Mouse (Mus musculus) midbrain, postnatal 0 days (tissue): ENCODE measurements at regions not wholly inside any gene's neighbourhood (a gene's known extent, or its start where the extent isn't known, plus 50 kb on each side); places are given as distances from the start of the nearest gene placed in this dataset.

ENCODE experiments used
- ATAC-seq: fragments of 200-750 bp; cut with Nextera tagmentation; 2 replicates; pipeline ENCODE4 v1.8.0; 2017; ENCODE audit warnings: moderate number of reproducible peaks, mild to moderate bottlenecking, moderate TSS enrichment, moderate library complexity; ENCODE audit not compliant: low FRiP score
- DNase-seq: peaks from one replicate; pipeline ENCODE4 v3.0.0-alpha.2; 2015; ENCODE audit warnings: low spot score
- H3K27ac ChIP-seq: fragments of 300-500 bp; sonication (generic); 2 replicates; pipeline ENCODE4 v1.5.1; 2014; ENCODE audit warnings: low read depth, mild to moderate bottlenecking, low read length, mixed read lengths
- H3K27me3 ChIP-seq: fragments of 300-500 bp; sonication (generic); 2 replicates; pipeline ENCODE4 v1.6.1; 2014; ENCODE audit warnings: low read length, control low read depth, mixed read lengths; ENCODE audit not compliant: insufficient read depth
- H3K36me3 ChIP-seq: fragments of 300-500 bp; sonication (generic); 2 replicates; pipeline ENCODE4 v1.6.1; 2014; ENCODE audit warnings: low read length, control low read depth, mixed read lengths; ENCODE audit not compliant: insufficient read depth
- H3K4me1 ChIP-seq: fragments of 300-500 bp; sonication (generic); 2 replicates; pipeline ENCODE4 v1.6.1; 2014; ENCODE audit warnings: mild to moderate bottlenecking, control low read depth, antibody characterized with exemption, low read length, mixed read lengths; ENCODE audit not compliant: insufficient read depth
- H3K4me2 ChIP-seq: fragments of 300-500 bp; sonication (generic); 2 replicates; pipeline ENCODE4 v1.6.1; 2014; ENCODE audit warnings: low read depth, mild to moderate bottlenecking, low read length, mixed read lengths; ENCODE audit not compliant: poor library complexity, severe bottlenecking
- H3K4me3 ChIP-seq: fragments of 300-500 bp; sonication (generic); 2 replicates; pipeline ENCODE4 v1.5.1; 2014; ENCODE audit warnings: low read depth, mild to moderate bottlenecking, low read length, moderate library complexity
- H3K9ac ChIP-seq: fragments of 300-500 bp; sonication (generic); replicated peaks from 2 replicates; pipeline ENCODE4 v1.6.1; 2014; ENCODE audit warnings: mild to moderate bottlenecking, low read length, moderate library complexity, mixed read lengths; ENCODE audit not compliant: poor library complexity, severe bottlenecking
- H3K9me3 ChIP-seq: fragments of 300-500 bp; sonication (generic); 2 replicates; pipeline ENCODE4 v1.6.1; 2016; ENCODE audit warnings: low read length, control low read depth
- CTCF ChIP-seq: IDR thresholded peaks from 2 replicates; pipeline ENCODE4 v1.5.1; 2016; ENCODE audit warnings: antibody characterized with exemption, mild to moderate bottlenecking
- WGBS: fragments of 180-500 bp; shearing (Covaris S2); extraction: QIAGEN DNeasy Blood & Tissue Kit; methylation state at CpG from one replicate; pipeline ENCODE4 v1.1.7; 2014; 5-methylcytosine and 5-hydroxymethylcytosine counted together

GRCm38 (mm10) chr1:77637025-77637424 lies 122.1 kb upstream of the Epha4 start:
- WGBS = 88% methylated on average over 3 of the region's 3 CpGs
- Histone ChIP-seq H3K4me3 (no peak overlapping the region), H3K9me3 (no peaks in the 10 kb centered on the region), H3K9ac (no peak overlapping the region), H3K36me3 (no peaks in the 10 kb centered on the region), H3K27me3 (no peaks in the 10 kb centered on the region), H3K4me2 (no peak overlapping the region), H3K4me1 (no peaks in the 10 kb centered on the region), H3K27ac (no peak overlapping the region)
- ATAC-seq = no peak
- no peak for TF ChIP-seq CTCF
- no peak for DNase-seq

GRCm38 (mm10) chr1:77629496-77630281 lies 114.8 kb upstream of the Epha4 start:
- WGBS = 17% methylated on average over 9 of the region's 9 CpGs
- 0 out of 2 replicates have a peak, but pooled peaks have one; percentile 23 for ATAC-seq

GRCm38 (mm10) chr1:77628861-77629260 lies 114.0 kb upstream of the Epha4 start:
- whole genome bisulfite sequencing = 21% methylated on average over 4 of the region's 4 CpGs
- no peaks in the 10 kb centered on the region for H3K36me3 ChIP-seq
- H3K4me3 ChIP-seq = no peak overlapping the region
- no peak for TF ChIP-seq CTCF
- no peaks in the 10 kb centered on the region for H3K4me1 ChIP-seq
- ATAC-seq = no peak
- no peak for DNase-seq
- no peaks in the 10 kb centered on the region for H3K9me3 ChIP-seq
- H3K4me2 ChIP-seq = no peak overlapping the region
- no peaks in the 10 kb centered on the region for H3K27me3 ChIP-seq
- no peak overlapping the region for H3K9ac ChIP-seq
- no peak overlapping the region for H3K27ac ChIP-seq

More at GRCm38 (mm10) chr1:77629496-77630281, 114.8 kb upstream of the Epha4 start:
- H3K9ac ChIP-seq = no peak overlapping the region
- DNase-seq = peak; percentile 43
- H3K4me2 ChIP-seq = no peak overlapping the region
- no peaks in the 10 kb centered on the region for H3K4me1 ChIP-seq
- no peak for TF ChIP-seq CTCF
- no peaks in the 10 kb centered on the region for H3K27me3 ChIP-seq
- no peaks in the 10 kb centered on the region for H3K36me3 ChIP-seq
- no peak overlapping the region for H3K4me3 ChIP-seq
- H3K9me3 ChIP-seq = no peaks in the 10 kb centered on the region
- H3K27ac ChIP-seq = no peak overlapping the region

- no peak for TF ChIP-seq CTCF
- no peak overlapping the region for H3K9ac ChIP-seq
- no peak overlapping the region for H3K4me2 ChIP-seq
- no peaks in the 10 kb centered on the region for H3K27me3 ChIP-seq
- H3K4me3 ChIP-seq = no peak overlapping the region
- DNase-seq (no peak), ATAC-seq (no peak)
- 35% methylated on average over 8 of the region's 8 CpGs for WGBS
- no peaks in the 10 kb centered on the region for H3K4me1 ChIP-seq
- no peak overlapping the region for H3K27ac ChIP-seq
- no peaks in the 10 kb centered on the region for H3K36me3 ChIP-seq
- no peaks in the 10 kb centered on the region for H3K9me3 ChIP-seq
These were observed 102.6 kb upstream of the Epha4 start for GRCm38 (mm10) chr1:77617490-77617889.

GRCm38 (mm10) chr1:77600509-77600908 lies 85.6 kb upstream of the Epha4 start:
- TF ChIP-seq CTCF = no peak
- DNase-seq (no peak), ATAC-seq (no peak)
- H3K4me1 ChIP-seq = no peaks in the 10 kb centered on the region
- H3K27ac ChIP-seq = no peak overlapping the region
- H3K4me3 ChIP-seq = no peak overlapping the region
- H3K36me3 ChIP-seq = no peaks in the 10 kb centered on the region
- H3K9ac ChIP-seq = no peak overlapping the region
- no peaks in the 10 kb centered on the region for H3K9me3 ChIP-seq
- H3K27me3 ChIP-seq = no peaks in the 10 kb centered on the region
- H3K4me2 ChIP-seq = no peak overlapping the region
- 47% methylated on average over 5 of the region's 5 CpGs for WGBS

- Histone ChIP-seq H3K4me2 (no peak overlapping the region), H3K27ac (no peak overlapping the region), H3K9ac (no peak overlapping the region), H3K4me1 (no peaks in the 10 kb centered on the region), H3K9me3 (no peaks in the 10 kb centered on the region), H3K4me3 (no peak overlapping the region), H3K36me3 (no peaks in the 10 kb centered on the region), H3K27me3 (no peaks in the 10 kb centered on the region)
- 65% methylated on average over 4 of the region's 4 CpGs for WGBS
- ATAC-seq = no peak
- no peak for DNase-seq
- TF ChIP-seq CTCF = no peak
These were observed 77.8 kb upstream of the Epha4 start for GRCm38 (mm10) chr1:77592649-77593048.
